Mouse (Mus musculus) ES-Bruce4 (cell line): Measurements from ENCODE around the gene Hsd3b4.
"Not testable (repeated sequence)": the region's sequence is repeated elsewhere in the genome, so short reads cannot be mapped to it uniquely, and the experiment has no call there.

Experiments used
- CTCF ChIP-seq: IDR thresholded peaks from one replicate; pipeline ENCODE4 v1.8.1; 2011; ENCODE audit warnings: low read depth, low read length
- POLR2A ChIP-seq: IDR thresholded peaks from one replicate; pipeline ENCODE4 v1.8.1; 2011; ENCODE audit warnings: low read length; ENCODE audit not compliant: insufficient read depth

DNA sequence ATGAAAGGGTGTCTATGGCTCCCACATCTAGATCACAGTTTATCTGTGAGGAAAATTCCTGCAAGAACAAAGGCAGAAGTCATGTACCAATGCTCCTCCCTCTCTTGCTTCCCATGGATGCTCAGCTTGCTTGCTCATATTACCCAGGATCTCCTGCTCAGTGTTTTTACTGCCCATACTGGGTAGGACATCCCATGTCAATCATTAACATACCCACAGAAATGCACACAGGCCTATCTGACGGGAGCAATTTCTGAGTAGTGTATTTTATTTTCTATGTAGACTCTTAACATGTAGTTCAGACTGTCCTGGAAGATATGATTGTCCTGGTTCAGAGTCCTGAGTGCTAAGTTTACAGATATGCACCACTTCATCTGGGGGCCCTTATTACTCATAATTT, 14.2 kb upstream of the Hsd3b4 start:
- TF ChIP-seq POLR2A, CTCF: not testable (repeated sequence)
